Mouse (Mus musculus): ENCODE data around the gene Tacc3. TPM values are rescaled to one million over a fixed set of nuclear protein-coding genes. Genes with fewer than 3 reads are reported as not detected.

The Tacc3 gene
- polyA plus RNA-seq (2012; rRNA removed), result 17.2 and 20.2 TPM in 2 replicates

DNA sequence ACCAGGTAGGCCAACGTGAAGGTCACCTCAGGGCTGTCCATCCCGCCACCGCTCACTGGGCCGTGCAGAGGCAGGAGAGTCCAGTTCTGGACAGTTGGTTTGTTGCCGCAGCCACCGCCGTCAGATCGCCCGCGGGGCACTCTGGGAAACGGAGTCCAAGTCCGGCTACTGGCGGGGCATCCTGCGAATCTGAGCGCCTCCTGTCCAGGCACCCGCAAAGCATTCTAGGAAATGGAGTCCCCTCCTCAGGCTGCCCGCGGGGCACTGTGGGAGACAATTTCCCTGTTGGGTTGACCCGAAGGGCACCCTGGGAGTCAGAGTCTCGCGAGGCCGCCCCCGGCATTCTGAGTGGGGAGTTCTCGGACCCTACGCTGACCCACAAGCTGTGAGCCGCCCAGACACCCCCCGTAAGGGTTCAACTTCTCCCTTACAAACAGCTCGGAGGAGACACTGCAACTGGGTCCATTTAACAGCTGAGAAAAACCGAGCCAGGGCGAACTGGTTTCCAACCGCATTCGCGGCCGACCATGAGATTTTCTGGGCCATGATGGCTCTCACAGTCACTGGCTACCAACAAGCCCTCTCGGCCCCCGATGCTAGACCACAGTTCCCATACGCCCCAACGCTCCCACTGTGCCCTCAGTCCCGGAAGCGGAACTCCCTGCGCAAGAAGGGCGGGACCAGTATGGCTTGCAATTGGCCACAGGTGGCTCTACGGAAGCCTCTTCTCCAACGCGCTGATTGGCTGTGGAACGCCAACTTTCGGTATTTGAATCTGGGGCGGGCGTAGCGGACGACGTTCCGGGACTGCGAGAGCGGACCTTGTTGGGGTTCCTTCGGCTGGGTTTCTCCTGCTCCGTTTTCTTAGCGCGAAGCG is at the start of gene Tacc3, which contains the start of gene Tmem129:
Tacc3 (plus strand) TSS at position 342 of the 877 bp plus-strand sequence.
Tmem129 (minus strand) TSS at position 630 of the 877 bp plus-strand sequence.

DNA sequence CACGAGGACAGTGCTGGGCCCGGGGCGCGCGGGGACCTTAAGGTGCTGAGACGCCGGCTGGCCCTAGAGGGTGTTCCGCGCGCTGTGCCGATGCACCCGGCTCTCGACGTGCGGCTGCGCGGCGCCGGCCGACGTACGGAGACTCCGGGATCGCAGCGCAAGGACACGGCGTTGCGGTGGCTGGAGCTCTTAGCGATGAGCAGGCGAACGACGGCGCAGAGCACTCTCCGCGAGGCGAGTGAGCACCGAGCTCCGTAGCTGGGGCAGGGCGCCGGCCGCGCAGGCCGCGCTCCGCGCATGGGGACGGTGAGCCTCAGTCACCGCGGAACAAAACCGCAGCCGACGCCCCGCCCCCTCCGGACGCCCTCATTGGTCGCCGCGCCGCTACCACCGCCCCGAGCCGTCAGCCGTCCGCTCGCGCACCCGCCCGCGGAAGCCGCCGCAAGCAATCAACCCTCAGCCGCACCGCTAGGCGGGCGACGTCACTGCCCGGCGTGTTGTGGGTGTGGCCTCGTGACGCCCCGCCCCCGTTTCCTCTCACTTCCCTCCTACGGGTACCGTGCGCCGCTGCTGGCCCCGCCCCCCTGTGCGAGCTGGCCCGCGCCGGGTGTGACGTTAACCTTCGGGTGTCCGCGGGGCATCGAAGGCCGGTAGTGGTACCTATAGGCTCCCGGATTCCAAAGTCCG is 28.5 kb upstream of the Tacc3 start, which contains the start of the genes Fam53a and Gm9903:
Fam53a (minus strand) TSS at position 335 of the 687 bp plus-strand sequence.
Gm9903 (plus strand) TSS at position 625 of the 687 bp plus-strand sequence.

DNA sequence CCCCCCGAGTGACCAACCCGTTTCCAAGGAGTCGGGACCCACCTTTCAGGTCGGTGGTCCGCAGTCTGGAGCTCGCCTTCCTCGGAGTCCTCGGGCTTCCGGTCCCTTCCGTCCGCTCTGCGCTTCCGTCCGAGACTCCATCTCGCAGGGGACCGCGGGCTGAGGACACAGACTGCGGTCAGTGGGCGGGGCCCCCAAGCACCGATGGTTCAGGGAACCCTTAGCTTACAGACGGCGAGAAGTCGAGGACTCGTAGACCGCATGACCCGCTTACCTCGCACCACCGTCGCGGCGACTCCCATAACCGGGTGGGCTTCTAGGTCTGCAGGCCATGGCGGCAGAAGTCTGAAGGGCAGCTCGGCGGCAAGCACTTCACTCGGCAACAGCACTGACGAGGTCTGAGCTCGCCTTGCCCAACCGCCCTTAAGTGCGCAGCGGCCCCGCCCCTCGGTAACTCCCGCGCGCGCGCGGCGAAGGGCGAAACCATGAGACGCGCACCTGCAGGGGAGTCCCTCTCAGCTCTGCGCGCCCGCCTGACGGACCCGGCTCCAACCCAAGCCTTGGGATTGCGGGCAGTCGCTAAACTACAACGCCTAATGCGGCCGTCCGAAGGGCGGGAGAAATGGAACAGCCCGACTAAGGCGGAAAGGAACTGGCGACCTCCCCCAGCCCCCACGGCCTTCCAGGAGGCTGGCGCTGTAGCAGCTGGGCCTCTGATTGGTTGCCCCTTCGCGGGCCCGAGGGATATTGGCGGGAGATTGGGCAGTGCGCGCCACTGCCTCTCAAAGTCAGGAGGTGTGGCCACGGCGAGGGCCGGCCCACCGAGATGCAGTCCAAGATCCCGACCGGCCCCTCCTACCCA is 5.8 kb upstream of the Tacc3 start, which contains the start of gene Slbp:
Slbp (minus strand) TSS at position 654 of the 862 bp plus-strand sequence.

DNA sequence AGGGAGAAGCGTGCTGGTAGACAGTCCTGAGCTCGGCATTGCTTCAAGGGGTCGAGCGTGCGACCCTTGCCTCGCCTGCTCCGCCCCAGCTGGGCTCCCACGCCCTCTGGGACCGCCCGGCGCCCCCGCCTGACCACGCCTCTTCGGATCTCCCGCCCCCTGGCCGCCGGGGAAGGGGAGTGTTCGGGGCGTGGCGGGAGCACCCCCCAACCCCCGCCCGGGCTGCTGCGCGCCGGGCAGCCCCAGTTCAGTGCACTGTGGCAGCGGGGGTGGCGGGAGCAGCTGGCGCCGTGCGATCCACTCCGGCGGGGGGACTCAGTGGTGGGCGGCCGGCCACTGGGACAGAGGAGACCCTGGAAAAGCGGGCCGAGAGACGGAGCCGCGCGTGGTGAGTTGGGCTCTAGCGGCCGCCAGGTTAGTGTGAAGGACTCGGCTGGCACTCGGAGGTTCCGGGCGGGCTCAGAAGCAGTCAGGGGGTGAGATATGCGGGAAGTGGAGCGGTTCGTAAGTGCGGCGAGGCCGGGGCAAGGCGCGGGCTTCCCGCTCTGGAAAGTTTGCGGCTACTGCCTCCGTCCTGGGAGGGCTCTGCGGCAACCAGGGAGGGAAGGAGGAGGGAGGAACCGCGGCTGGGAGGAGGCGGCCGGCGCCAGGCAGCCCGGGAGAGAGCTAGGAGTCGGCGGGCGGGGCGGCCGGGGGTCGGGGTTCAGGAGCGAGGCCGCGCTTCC is 63.8 kb downstream of the Tacc3 start, which contains the start of gene Fgfr3:
Fgfr3 (plus strand) TSS at position 134 of the 725 bp plus-strand sequence.

Other genes starting within 250 kb of the Tacc3 start
- gene Nkx1-1, start 224.2 kb upstream of the Tacc3 start, polyA plus RNA-seq (2012; rRNA removed), result 0.56 and 0.88 TPM in 2 replicates
- gene Fam53a, start 28.5 kb upstream of the Tacc3 start, polyA plus RNA-seq (2012; rRNA removed), result 13.9 and 14.2 TPM in 2 replicates
- 0.62 and 0.64 TPM in 2 replicates for gene Gm9903, start 28.2 kb upstream of the Tacc3 start, polyA plus RNA-seq (2012; rRNA removed)
- 55.8 and 58.5 TPM in 2 replicates for gene Slbp, start 5.6 kb upstream of the Tacc3 start, polyA plus RNA-seq (2012; rRNA removed)
- gene Tmem129, start 288 bp downstream of the Tacc3 start, polyA plus RNA-seq (2012; rRNA removed), result 27.9 and 29.1 TPM in 2 replicates
- 54.5 and 60.8 TPM in 2 replicates for gene Fgfr3, start 63.5 kb downstream of the Tacc3 start, polyA plus RNA-seq (2012; rRNA removed)
- gene Letm1, start 124.7 kb downstream of the Tacc3 start, polyA plus RNA-seq (2012; rRNA removed), result 43.5 and 47.8 TPM in 2 replicates
- gene Nsd2, start 162.6 kb downstream of the Tacc3 start, polyA plus RNA-seq (2012; rRNA removed), result 104 TPM in 2 replicates